Mouse (Mus musculus): ENCODE data around the gene Pde9a. TPM values are rescaled to one million over a fixed set of nuclear protein-coding genes. Genes with fewer than 3 reads are reported as not detected.

Gene Pde9a
- polyA plus RNA-seq, 1 experiment: 0.14 TPM

- no peak overlapping the region for H3K4me2 ChIP-seq (ENCODE audit: low read depth)
Measured at GRCm38 (mm10) chr17:31377961-31378360, 8.0 kb upstream of the Pde9a start.

DNA sequence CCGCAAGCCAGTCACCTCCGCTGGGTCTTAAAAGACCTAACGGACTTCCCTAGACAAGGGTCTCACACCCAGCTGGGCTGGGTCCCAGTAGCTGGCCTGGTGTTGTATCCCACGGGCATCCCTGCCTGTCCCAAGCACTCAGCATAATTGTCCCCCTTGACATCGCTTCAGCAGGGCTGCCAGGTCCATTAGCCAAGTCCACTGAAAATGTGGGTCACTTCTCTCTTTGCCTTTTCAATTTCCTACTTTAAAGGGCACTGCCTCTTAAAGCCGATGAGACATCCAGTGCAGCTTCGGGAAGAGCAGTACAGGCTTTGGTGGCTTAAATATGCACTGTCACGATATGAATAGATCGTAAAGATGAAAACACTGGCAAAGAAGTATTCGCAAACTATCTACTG is 7.6 kb upstream of the Pde9a start:
- TF ChIP-seq SRF (IDR thresholded peaks at IDR 0.05; ENCODE audit: control insufficient read depth, insufficient read length, low read depth) (no peak), MAX (IDR thresholded peaks at IDR 0.05; ENCODE audit: low read depth) (no peak), TCF12 (IDR thresholded peaks at IDR 0.05; ENCODE audit: insufficient read depth, poor library complexity, severe bottlenecking) (no peak), TCF3 (IDR thresholded peaks at IDR 0.05; ENCODE audit: insufficient read length, low read depth) (no peak), MYOG (IDR thresholded peaks at IDR 0.05; ENCODE audit: control insufficient read depth in 1 of 3, insufficient read depth in 1 of 3, insufficient read length in 2 of 3, low read depth in 2 of 3) (no peak), REST (IDR thresholded peaks at IDR 0.05; ENCODE audit: insufficient read depth, insufficient read length) (no peak), MYOD1 (IDR thresholded peaks at IDR 0.05; ENCODE audit: control insufficient read depth in 1 of 3, insufficient read length in 2 of 3, low read depth in 2 of 3) (no peak)
- peaks cover 6% of the 10 kb centered on the region for H3K27me3 ChIP-seq (ENCODE audit: control insufficient read depth, insufficient read depth, insufficient read length)
- H3ac ChIP-seq (ENCODE audit: control insufficient read depth, insufficient read length): no peak overlapping the region
- H3K79me2 ChIP-seq (ENCODE audit: control insufficient read depth, insufficient read depth): no peaks in the 10 kb centered on the region
- H3K4me2 ChIP-seq (ENCODE audit: low read depth): no peak overlapping the region
- H3K36me3 ChIP-seq (ENCODE audit: control insufficient read depth, insufficient read depth): no peaks in the 10 kb centered on the region
- no peak overlapping the region for H3K4me3 ChIP-seq

More at GRCm38 (mm10) chr17:31377961-31378360, 8.0 kb upstream of the Pde9a start:
- Histone ChIP-seq H3K36me3 (ENCODE audit: control insufficient read depth, insufficient read depth) (no peaks in the 10 kb centered on the region), H3K4me3 (no peak overlapping the region), H3K27me3 (ENCODE audit: control insufficient read depth, insufficient read depth, insufficient read length) (peaks cover 6% of the 10 kb centered on the region), H3K79me2 (ENCODE audit: control insufficient read depth, insufficient read depth) (no peaks in the 10 kb centered on the region), H3ac (ENCODE audit: control insufficient read depth, insufficient read length) (no peak overlapping the region)
- TF ChIP-seq TCF3 (IDR thresholded peaks at IDR 0.05; ENCODE audit: insufficient read length, low read depth) (no peak), SRF (IDR thresholded peaks at IDR 0.05; ENCODE audit: control insufficient read depth, insufficient read length, low read depth) (no peak), TCF12 (IDR thresholded peaks at IDR 0.05; ENCODE audit: insufficient read depth, poor library complexity, severe bottlenecking) (no peak), MYOG (IDR thresholded peaks at IDR 0.05; ENCODE audit: control insufficient read depth in 1 of 3, insufficient read depth in 1 of 3, insufficient read length in 2 of 3, low read depth in 2 of 3) (no peak), REST (IDR thresholded peaks at IDR 0.05; ENCODE audit: insufficient read depth, insufficient read length) (no peak), POLR2A (IDR thresholded peaks at IDR 0.05; ENCODE audit: insufficient read length, low read depth) (no peak), MYOD1 (IDR thresholded peaks at IDR 0.05; ENCODE audit: control insufficient read depth in 1 of 3, insufficient read length in 2 of 3, low read depth in 2 of 3) (no peak), POLR2AphosphoS2 (IDR thresholded peaks at IDR 0.05; ENCODE audit: insufficient read length, low read depth) (no peak), MAX (IDR thresholded peaks at IDR 0.05; ENCODE audit: low read depth) (no peak), CEBPB (IDR thresholded peaks at IDR 0.05; ENCODE audit: insufficient read depth, poor library complexity, severe bottlenecking) (no peak)

- Histone ChIP-seq H3K4me3 (no peak overlapping the region), H3K4me2 (ENCODE audit: low read depth) (no peak overlapping the region), H3K27me3 (ENCODE audit: control insufficient read depth, insufficient read depth, insufficient read length) (peaks cover 6% of the 10 kb centered on the region), H3ac (ENCODE audit: control insufficient read depth, insufficient read length) (no peak overlapping the region), H3K79me2 (ENCODE audit: control insufficient read depth, insufficient read depth) (no peaks in the 10 kb centered on the region), H3K36me3 (ENCODE audit: control insufficient read depth, insufficient read depth) (no peaks in the 10 kb centered on the region)
- TF ChIP-seq TCF12 (IDR thresholded peaks at IDR 0.05; ENCODE audit: insufficient read depth, poor library complexity, severe bottlenecking) (no peak), MAX (IDR thresholded peaks at IDR 0.05; ENCODE audit: low read depth) (no peak), POLR2A (IDR thresholded peaks at IDR 0.05; ENCODE audit: insufficient read length, low read depth) (no peak), SRF (IDR thresholded peaks at IDR 0.05; ENCODE audit: control insufficient read depth, insufficient read length, low read depth) (no peak), MYOG (IDR thresholded peaks at IDR 0.05; ENCODE audit: control insufficient read depth in 1 of 3, insufficient read depth in 1 of 3, insufficient read length in 2 of 3, low read depth in 2 of 3) (no peak), MYOD1 (IDR thresholded peaks at IDR 0.05; ENCODE audit: control insufficient read depth in 1 of 3, insufficient read length in 2 of 3, low read depth in 2 of 3) (no peak), E2F4 (IDR thresholded peaks at IDR 0.05; ENCODE audit: insufficient read depth) (no peak), REST (IDR thresholded peaks at IDR 0.05; ENCODE audit: insufficient read depth, insufficient read length) (no peak), USF1 (IDR thresholded peaks at IDR 0.05; ENCODE audit: low read depth) (no peak), CEBPB (IDR thresholded peaks at IDR 0.05; ENCODE audit: insufficient read depth, poor library complexity, severe bottlenecking) (no peak)
Measured at GRCm38 (mm10) chr17:31379086-31379485, 6.9 kb upstream of the Pde9a start.

DNA sequence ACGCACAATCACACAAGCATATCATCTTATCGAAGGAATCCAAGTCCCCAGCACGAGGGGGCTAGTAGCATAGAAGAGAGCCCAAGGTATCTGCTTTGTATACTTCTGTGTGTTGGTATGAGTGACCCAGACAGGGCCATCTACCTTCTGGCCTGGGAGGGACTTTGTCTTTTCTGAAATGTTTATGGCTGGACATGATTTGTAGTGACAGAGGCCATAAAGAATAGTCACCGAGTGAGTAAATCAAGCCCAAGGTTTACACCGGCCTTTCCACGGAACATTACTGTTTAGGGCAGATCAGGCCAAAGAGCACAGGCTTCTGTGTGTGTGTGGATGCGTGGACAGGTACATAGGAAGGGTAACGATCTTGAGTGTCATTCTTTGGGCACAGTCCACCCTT is 6.1 kb upstream of the Pde9a start:
- Histone ChIP-seq H3ac (ENCODE audit: control insufficient read depth, insufficient read length) (no peak overlapping the region), H3K27me3 (ENCODE audit: control insufficient read depth, insufficient read depth, insufficient read length) (peaks cover 6% of the 10 kb centered on the region), H3K4me2 (ENCODE audit: low read depth) (no peak overlapping the region), H3K36me3 (ENCODE audit: control insufficient read depth, insufficient read depth) (no peaks in the 10 kb centered on the region), H3K4me3 (no peak overlapping the region), H3K79me2 (ENCODE audit: control insufficient read depth, insufficient read depth) (no peaks in the 10 kb centered on the region)
- TF ChIP-seq SRF (IDR thresholded peaks at IDR 0.05; ENCODE audit: control insufficient read depth, insufficient read length, low read depth) (no peak), POLR2AphosphoS2 (IDR thresholded peaks at IDR 0.05; ENCODE audit: insufficient read length, low read depth) (no peak), MYOG (IDR thresholded peaks at IDR 0.05; ENCODE audit: control insufficient read depth in 1 of 3, insufficient read depth in 1 of 3, insufficient read length in 2 of 3, low read depth in 2 of 3) (no peak), POLR2A (IDR thresholded peaks at IDR 0.05; ENCODE audit: insufficient read length, low read depth) (no peak), REST (IDR thresholded peaks at IDR 0.05; ENCODE audit: insufficient read depth, insufficient read length) (no peak), USF1 (IDR thresholded peaks at IDR 0.05; ENCODE audit: low read depth) (no peak), E2F4 (IDR thresholded peaks at IDR 0.05; ENCODE audit: insufficient read depth) (no peak), MAX (IDR thresholded peaks at IDR 0.05; ENCODE audit: low read depth) (no peak), TCF3 (IDR thresholded peaks at IDR 0.05; ENCODE audit: insufficient read length, low read depth) (no peak), CEBPB (IDR thresholded peaks at IDR 0.05; ENCODE audit: insufficient read depth, poor library complexity, severe bottlenecking) (no peak), MYOD1 (IDR thresholded peaks at IDR 0.05; ENCODE audit: control insufficient read depth in 1 of 3, insufficient read length in 2 of 3, low read depth in 2 of 3) (no peak), TCF12 (IDR thresholded peaks at IDR 0.05; ENCODE audit: insufficient read depth, poor library complexity, severe bottlenecking) (no peak)

GRCm38 (mm10) chr17:31383320-31383719 is 2.7 kb upstream of the Pde9a start:
- Histone ChIP-seq H3K27me3 (ENCODE audit: control insufficient read depth, insufficient read depth, insufficient read length) (peaks cover 24% of the 10 kb centered on the region), H3K79me2 (ENCODE audit: control insufficient read depth, insufficient read depth) (no peaks in the 10 kb centered on the region), H3K4me3 (no peak overlapping the region), H3K4me2 (ENCODE audit: low read depth) (no peak overlapping the region), H3K36me3 (ENCODE audit: control insufficient read depth, insufficient read depth) (no peaks in the 10 kb centered on the region), H3ac (ENCODE audit: control insufficient read depth, insufficient read length) (no peak overlapping the region)
- no peak for TF ChIP-seq E2F4 (IDR thresholded peaks at IDR 0.05; ENCODE audit: insufficient read depth)
- no peak for TF ChIP-seq SRF (IDR thresholded peaks at IDR 0.05; ENCODE audit: control insufficient read depth, insufficient read length, low read depth)
- no peak for TF ChIP-seq POLR2AphosphoS2 (IDR thresholded peaks at IDR 0.05; ENCODE audit: insufficient read length, low read depth)
- no peak for TF ChIP-seq MAX (IDR thresholded peaks at IDR 0.05; ENCODE audit: low read depth)
- TF ChIP-seq CEBPB (IDR thresholded peaks at IDR 0.05; ENCODE audit: insufficient read depth, poor library complexity, severe bottlenecking): no peak
- no peak for TF ChIP-seq TCF12 (IDR thresholded peaks at IDR 0.05; ENCODE audit: insufficient read depth, poor library complexity, severe bottlenecking)
- TF ChIP-seq USF1 (IDR thresholded peaks at IDR 0.05; ENCODE audit: low read depth): no peak
- TF ChIP-seq POLR2A (IDR thresholded peaks at IDR 0.05; ENCODE audit: insufficient read length, low read depth): no peak
- TF ChIP-seq REST (IDR thresholded peaks at IDR 0.05; ENCODE audit: insufficient read depth, insufficient read length): no peak
- no peak for TF ChIP-seq TCF3 (IDR thresholded peaks at IDR 0.05; ENCODE audit: insufficient read length, low read depth)
- TF ChIP-seq MYOD1 (IDR thresholded peaks at IDR 0.05; ENCODE audit: control insufficient read depth in 1 of 3, insufficient read length in 2 of 3, low read depth in 2 of 3): no peak
- TF ChIP-seq MYOG (IDR thresholded peaks at IDR 0.05; ENCODE audit: control insufficient read depth in 1 of 3, insufficient read depth in 1 of 3, insufficient read length in 2 of 3, low read depth in 2 of 3): no peak

All from myocyte (in vitro differentiated cells).